Mouse (Mus musculus): Measurements from ENCODE around the gene St6galnac4. TPM values are rescaled to one million over a fixed set of nuclear protein-coding genes. Genes with fewer than 3 reads are reported as not detected.
A peak's percentile ranks its signal among the peaks of the same experiment; 100 is the strongest.

Gene St6galnac4
- polyA plus RNA-seq, 1 experiment from 2014 or later, result 14.1 TPM

DNA sequence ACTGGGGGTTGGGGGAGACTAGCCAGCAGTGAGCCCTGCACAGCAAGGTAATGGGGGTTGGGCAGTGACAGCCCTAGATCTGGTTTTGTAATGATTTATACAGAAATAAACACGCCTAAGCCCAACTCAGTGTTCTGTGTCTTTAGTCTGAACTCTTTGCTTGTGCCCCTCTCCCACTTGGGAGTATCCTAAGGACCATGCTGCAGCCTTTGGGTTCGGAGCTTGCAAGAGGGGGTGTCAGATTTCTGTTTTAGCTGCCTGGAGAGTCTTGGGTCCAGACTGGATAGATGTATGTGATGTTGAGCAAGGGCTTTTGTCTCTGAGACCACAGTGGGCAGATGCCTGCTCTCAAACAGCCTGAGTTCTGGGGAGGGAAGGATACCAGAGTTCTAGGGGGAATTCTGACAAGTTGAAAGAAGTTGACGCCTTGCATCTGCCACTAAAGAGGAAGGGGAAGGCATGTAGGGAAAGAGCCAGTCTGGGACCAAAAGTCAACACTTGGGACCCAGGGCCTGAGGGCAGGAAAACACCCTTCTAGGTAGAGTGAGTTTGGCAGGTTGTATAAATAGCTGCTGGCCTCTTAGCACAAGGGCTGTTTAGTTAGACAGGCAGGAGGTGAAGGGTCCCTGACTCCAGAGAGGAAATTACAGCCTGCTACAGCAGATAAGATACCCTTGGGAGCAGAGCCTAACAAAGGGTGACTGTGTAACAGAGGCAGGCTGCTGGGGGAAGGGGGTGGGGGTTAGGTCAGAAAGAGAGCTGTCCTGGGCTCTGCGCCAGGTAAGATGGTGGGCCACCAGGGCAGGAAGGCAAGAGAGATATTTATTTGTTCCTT lies 34.0 kb downstream of the St6galnac4 start:
- 37% methylated on average over 4 of the region's 4 CpGs for WGBS (ENCODE audit: insufficient replicate concordance)
- peak; percentile 67 for ATAC-seq (ENCODE audit: low read depth)
- Histone ChIP-seq H3K4me1 (replicated peaks) (peaks cover 47% of the 10 kb centered on the region), H3K36me3 (peaks cover 39% of the 10 kb centered on the region), H3K4me3 (replicated peaks) (no peak overlapping the region), H3K9me3 (replicated peaks) (no peaks in the 10 kb centered on the region), H3K27ac (peak overlapping the region; percentile 67), H3K9ac (no peak overlapping the region), H3K4me2 (no peak overlapping the region), H3K27me3 (no peaks in the 10 kb centered on the region)
- no peak for DNase-seq

DNA sequence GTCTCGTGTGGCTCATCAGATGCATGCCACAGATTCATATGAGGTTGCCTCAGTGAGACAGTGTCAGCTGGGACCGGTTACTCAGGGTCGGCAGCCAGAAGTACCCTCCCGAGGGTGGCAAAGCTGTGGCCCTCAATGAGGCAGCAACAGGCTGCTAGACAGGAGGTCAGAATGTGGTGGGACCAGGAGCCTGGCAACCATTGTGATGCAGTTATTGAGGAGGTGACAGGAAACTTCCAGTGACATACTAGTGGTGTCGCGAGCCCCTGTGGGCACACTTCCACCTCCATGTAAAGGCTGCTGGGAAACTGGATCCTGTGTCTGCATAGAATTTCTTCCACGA lies 34.6 kb downstream of the St6galnac4 start, which contains the start of gene Ak1:
TSS of gene Ak1 (plus strand) at position 242 of the 343 bp plus-strand sequence.
- no peak within 1 kb of the TSS for H3K9ac ChIP-seq
- H3K9me3 ChIP-seq (replicated peaks), result no peaks in the 10 kb centered on the region
- H3K4me2 ChIP-seq, result no peak within 1 kb of the TSS
- peaks cover 33% of the 10 kb centered on the region for H3K36me3 ChIP-seq
- no peaks in the 10 kb centered on the region for H3K27me3 ChIP-seq
- ATAC-seq (ENCODE audit: low read depth) (no peak), DNase-seq (no peak)
- peaks cover 50% of the 10 kb centered on the region for H3K4me1 ChIP-seq (replicated peaks)
- H3K4me3 ChIP-seq (replicated peaks), result no peak within 1 kb of the TSS
- H3K27ac ChIP-seq, result peak within 1 kb of the TSS; percentile 67
- WGBS (ENCODE audit: insufficient replicate concordance), result 46% methylated on average over 7 of the region's 7 CpGs

DNA sequence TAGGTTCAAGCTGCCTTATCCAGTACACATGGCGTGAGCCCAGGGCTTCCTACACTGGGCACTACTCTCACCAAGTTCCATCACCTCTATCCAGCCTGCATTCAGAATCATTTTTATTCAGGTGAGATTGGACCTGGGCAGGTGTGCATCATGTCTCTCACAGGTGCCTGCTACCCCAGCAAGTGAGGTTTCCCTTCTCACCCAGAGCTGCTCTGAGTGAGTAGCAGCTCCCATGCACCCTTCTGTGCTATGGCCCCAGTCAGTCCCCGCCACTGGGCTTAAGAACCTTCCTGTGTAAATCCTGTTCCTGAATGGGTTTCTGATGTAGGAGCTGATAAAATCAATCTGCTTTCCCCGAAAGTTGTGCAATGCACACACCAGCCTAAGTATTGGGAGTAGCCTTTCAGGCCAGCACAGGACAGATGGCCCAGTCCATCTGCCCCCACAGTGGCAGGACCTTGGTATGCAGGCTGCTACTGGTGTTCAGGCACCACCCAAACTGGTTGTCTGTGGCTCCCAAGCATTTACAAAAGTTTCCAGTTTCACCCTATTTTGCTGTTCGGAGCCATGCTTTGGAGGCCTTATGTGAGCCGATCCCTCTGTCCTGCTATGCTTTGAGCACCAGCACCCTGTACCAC lies 37.3 kb downstream of the St6galnac4 start:
- no peaks in the 10 kb centered on the region for H3K27me3 ChIP-seq
- H3K4me2 ChIP-seq, result no peak overlapping the region
- ATAC-seq (ENCODE audit: low read depth), result no peak
- peaks cover 53% of the 10 kb centered on the region for H3K4me1 ChIP-seq (replicated peaks)
- no peak for DNase-seq
- no peaks in the 10 kb centered on the region for H3K9me3 ChIP-seq (replicated peaks)
- no peak overlapping the region for H3K9ac ChIP-seq
- WGBS (ENCODE audit: insufficient replicate concordance), result 57% methylated on average over 5 of the region's 5 CpGs
- H3K36me3 ChIP-seq, result peaks cover 8% of the 10 kb centered on the region
- no peak overlapping the region for H3K4me3 ChIP-seq (replicated peaks)
- no peak overlapping the region for H3K27ac ChIP-seq

DNA sequence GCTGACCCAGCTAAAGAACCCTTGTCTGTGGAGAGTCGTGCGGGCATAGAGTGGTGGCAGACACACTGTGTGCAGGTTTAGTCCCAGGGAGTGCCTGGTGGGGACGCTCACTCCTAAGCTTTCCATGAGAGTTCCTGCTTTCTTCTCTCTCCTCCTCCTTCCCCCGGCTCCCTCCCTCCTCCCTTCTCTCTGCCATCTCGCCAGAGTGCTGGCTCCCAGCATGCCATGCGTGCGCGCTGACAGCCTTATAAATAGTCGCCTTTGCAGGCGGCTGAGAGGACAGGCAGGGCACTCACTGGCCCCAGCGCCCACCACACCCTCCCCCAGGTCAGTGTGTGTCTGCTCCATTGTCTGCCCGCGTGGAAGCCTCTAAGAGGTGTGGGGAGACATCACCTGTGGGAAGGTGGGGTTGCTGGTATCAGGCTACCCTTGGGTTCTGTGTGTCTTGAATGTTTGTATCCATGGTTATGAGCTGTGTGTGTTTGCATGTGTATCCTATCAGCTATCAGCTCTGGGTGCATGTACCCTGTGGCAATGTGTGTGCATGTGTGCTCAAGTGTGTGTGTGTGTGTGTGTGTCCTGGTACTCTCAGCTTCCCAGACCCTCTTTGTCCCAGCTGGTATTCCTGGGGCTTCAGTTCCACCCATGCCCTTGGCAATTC lies 38.4 kb downstream of the St6galnac4 start:
- H3K4me2 ChIP-seq, result peak overlapping the region; percentile 52
- H3K9me3 ChIP-seq (replicated peaks), result no peaks in the 10 kb centered on the region
- no peaks in the 10 kb centered on the region for H3K27me3 ChIP-seq
- H3K4me3 ChIP-seq (replicated peaks), result peak overlapping the region; percentile 25; the same call in 1 of the 2 replicates
- DNase-seq, result no peak
- peak overlapping the region; percentile 52 for H3K9ac ChIP-seq
- no peaks in the 10 kb centered on the region for H3K36me3 ChIP-seq
- no peak for ATAC-seq (ENCODE audit: low read depth)
- H3K27ac ChIP-seq, result no peak overlapping the region
- 4% methylated on average over 13 of the region's 13 CpGs for WGBS (ENCODE audit: insufficient replicate concordance)
- H3K4me1 ChIP-seq (replicated peaks), result peaks cover 43% of the 10 kb centered on the region

DNA sequence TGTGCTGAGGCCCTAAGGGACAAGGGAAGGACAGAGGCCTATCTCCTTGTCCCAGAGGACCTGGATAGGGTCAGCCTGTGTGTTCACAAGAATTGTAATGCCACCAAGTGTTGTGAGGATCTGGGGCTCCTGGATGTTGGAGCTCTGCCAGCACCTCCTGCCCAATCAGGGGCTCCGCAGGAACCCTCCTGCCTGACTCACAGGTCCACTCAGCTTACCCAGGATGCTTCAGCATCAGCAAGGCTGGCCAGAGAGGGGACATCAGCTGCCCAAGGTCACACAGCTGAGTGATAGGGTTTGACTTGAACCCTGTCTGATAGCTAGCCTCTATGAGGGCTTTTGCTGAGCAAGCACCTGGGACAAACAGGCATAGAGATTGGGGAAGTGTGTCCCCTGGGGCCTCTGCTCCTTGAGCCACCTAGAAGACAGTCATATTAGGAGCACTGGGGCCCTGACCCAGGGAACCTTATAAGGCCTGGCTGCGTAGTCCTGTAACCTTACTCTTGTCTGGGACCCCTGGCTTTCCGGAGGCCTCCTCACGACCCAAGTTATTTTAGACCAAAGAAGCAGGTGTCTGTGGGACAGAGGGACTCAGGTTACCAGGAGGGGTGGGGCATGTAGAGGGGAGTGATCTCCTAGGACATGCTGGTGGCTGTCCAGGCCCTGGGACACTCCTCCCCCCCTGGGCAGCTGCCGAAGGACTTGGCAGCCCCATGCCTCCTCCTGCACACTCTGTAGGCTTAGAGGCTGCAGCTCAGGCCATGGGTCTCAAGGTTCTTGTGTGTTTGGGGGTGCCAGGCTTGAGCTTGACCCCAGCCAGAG lies 39.2 kb downstream of the St6galnac4 start:
- H3K4me3 ChIP-seq (replicated peaks), result no peak overlapping the region
- H3K4me1 ChIP-seq (replicated peaks), result peaks cover 36% of the 10 kb centered on the region
- ATAC-seq (ENCODE audit: low read depth), result no peak

DNA sequence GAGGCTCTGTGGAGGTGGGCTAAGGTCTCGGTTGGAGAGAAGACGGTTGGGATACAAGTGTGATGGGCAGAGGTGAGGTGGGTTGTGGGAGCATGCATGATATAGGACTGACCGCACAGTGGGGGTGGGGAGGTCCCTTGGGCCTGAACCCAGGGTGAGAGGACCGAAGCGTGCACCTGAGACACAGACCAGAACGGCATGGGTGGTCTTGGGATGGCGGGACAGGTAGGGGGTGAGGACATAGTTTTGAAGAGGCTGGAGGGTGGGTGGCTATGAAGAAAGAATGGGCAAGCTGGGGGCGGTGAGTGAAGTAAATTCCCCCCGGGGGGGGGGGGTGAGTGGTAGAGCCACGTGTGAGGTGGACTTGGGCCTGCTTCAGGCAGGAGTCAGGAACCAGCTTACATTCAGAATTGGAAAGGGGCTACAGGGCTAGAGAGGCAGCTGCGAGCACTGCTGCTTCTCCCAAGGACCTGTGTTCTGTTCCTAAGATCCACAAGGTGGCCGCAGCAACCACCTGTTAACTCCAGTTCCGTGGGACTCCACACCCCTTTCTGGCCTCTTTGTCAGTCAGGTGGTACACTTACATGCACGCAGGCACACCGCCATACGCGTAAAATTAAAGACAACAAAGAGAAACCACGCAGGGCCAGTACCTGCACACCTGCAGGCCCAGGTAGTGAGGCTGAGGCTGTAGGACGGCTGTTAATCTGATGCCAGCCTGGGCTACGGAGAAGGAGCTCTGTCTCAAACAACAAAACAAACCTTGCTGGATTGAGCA lies 40.6 kb downstream of the St6galnac4 start:
- no peak overlapping the region for H3K9ac ChIP-seq
- no peaks in the 10 kb centered on the region for H3K36me3 ChIP-seq
- H3K27ac ChIP-seq, result no peak overlapping the region
- no peaks in the 10 kb centered on the region for H3K27me3 ChIP-seq
- ATAC-seq (ENCODE audit: low read depth), result no peak
- no peak for DNase-seq
- no peaks in the 10 kb centered on the region for H3K9me3 ChIP-seq (replicated peaks)
- no peak overlapping the region for H3K4me3 ChIP-seq (replicated peaks)
- H3K4me1 ChIP-seq (replicated peaks), result peaks cover 26% of the 10 kb centered on the region
- 79% methylated on average over 20 of the region's 20 CpGs for WGBS (ENCODE audit: insufficient replicate concordance)
- H3K4me2 ChIP-seq, result no peak overlapping the region

More for the DNA sequence above, 39.2 kb downstream of the St6galnac4 start:
- DNase-seq, result no peak
- Histone ChIP-seq H3K4me2 (peak overlapping the region; percentile 52), H3K27me3 (no peaks in the 10 kb centered on the region), H3K27ac (no peak overlapping the region), H3K36me3 (no peaks in the 10 kb centered on the region), H3K9ac (no peak overlapping the region), H3K9me3 (replicated peaks) (no peaks in the 10 kb centered on the region)
- WGBS (ENCODE audit: insufficient replicate concordance), result 67% methylated on average over 5 of the region's 5 CpGs

DNA sequence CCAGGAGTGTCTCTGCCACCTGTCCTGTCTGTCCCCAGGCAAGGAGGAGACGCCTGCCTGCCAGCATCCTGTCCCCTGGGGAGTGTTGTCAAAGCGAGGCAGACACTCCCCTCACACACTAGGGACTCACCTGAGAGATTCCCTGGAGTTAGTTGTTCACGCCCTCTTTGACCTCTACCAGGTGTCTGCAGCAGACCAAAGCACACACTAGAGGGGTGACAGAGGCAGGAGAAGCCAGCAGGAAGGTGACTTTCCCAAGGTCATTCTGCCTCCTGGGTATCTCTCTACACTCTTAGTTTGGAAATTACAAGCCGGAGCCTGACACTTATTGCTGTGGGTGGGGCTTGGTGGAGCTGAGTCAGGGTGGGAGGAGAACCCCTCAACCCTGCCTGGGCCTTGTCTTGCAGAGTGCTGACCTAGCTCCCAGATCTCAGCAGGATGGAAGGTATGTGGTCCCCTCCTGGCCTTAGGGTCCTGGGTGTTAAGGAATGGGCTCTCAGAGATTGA lies 41.2 kb downstream of the St6galnac4 start:
- H3K4me3 ChIP-seq (replicated peaks), result no peak overlapping the region
- ATAC-seq (ENCODE audit: low read depth) (no peak), DNase-seq (no peak)
- H3K9ac ChIP-seq, result no peak overlapping the region
- H3K9me3 ChIP-seq (replicated peaks), result no peaks in the 10 kb centered on the region
- H3K27me3 ChIP-seq, result no peaks in the 10 kb centered on the region
- H3K36me3 ChIP-seq, result no peaks in the 10 kb centered on the region
- H3K4me1 ChIP-seq (replicated peaks), result peaks cover 26% of the 10 kb centered on the region
- H3K4me2 ChIP-seq, result no peak overlapping the region
- no peak overlapping the region for H3K27ac ChIP-seq
- WGBS (ENCODE audit: insufficient replicate concordance), result 59% methylated on average over 4 of the region's 4 CpGs

DNA sequence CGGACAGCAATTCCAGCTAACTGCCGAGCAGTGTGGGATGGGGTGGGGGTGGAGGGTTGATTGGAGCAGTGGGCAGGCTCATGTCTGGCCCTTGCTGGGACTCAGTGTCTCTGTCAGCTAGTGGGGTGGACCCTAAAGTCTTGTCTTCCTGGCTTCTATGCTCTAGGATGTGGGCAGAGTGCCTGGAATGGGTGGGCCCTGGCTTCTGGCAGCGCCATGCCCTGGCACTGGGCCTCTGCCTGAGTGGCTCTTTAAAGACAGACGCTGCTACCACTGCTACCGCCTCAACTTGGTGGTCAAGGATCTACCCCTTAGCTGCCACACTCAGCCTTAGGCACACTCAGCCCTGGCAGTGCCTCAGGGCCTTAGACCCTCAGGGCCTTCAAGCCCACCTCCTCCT lies 41.8 kb downstream of the St6galnac4 start:
- H3K4me2 ChIP-seq, result no peak overlapping the region
- DNase-seq, result no peak

DNA sequence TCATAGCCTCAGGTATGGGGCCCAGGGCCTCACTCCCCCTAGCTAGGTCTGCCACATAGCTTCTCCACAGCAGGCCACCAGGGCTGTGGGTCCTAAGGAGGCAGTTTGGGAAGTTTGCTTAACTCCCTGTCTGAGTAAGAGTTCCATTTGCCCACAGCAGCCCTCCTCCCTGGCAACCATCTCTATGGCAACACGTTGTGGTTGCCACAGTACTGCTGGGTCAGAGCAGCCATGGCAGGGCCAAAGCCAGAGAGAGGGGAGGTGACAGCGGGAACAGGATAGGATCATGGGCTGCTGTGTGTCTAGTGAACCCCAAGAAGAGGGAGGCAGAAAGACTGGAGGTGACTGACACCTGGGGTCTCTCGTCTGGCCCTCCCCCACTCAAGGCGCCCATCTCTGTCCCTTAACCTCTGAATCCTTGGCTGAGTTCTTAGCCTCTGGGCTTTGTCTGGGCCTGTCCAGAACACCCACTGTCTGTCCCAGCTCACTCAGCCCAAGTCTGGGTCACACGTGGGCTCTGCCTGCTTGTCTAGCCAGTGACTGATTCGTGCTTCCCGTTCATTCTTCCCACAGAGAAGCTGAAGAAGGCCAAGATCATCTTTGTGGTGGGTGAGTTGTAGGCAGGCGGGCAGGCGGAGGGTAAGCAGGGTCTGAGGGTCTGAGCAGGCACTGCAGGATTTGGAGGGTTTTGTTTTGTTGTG lies 42.5 kb downstream of the St6galnac4 start:
- no peaks in the 10 kb centered on the region for H3K36me3 ChIP-seq
- 50% methylated on average over 9 of the region's 9 CpGs for WGBS (ENCODE audit: insufficient replicate concordance)
- H3K4me1 ChIP-seq (replicated peaks), result peaks cover 23% of the 10 kb centered on the region
- no peaks in the 10 kb centered on the region for H3K9me3 ChIP-seq (replicated peaks)
- ATAC-seq (ENCODE audit: low read depth), result no peak
- H3K4me3 ChIP-seq (replicated peaks), result no peak overlapping the region
- DNase-seq, result no peak
- no peaks in the 10 kb centered on the region for H3K27me3 ChIP-seq
- no peak overlapping the region for H3K9ac ChIP-seq
- H3K4me2 ChIP-seq, result no peak overlapping the region
- no peak overlapping the region for H3K27ac ChIP-seq

More for the DNA sequence above, 41.8 kb downstream of the St6galnac4 start:
- Histone ChIP-seq H3K27me3 (no peaks in the 10 kb centered on the region), H3K4me3 (replicated peaks) (no peak overlapping the region), H3K4me1 (replicated peaks) (peaks cover 26% of the 10 kb centered on the region), H3K9ac (no peak overlapping the region), H3K27ac (no peak overlapping the region), H3K9me3 (replicated peaks) (no peaks in the 10 kb centered on the region), H3K36me3 (no peaks in the 10 kb centered on the region)
- ATAC-seq (ENCODE audit: low read depth), result no peak
- WGBS (ENCODE audit: insufficient replicate concordance), result 71% methylated on average over 5 of the region's 5 CpGs

DNA sequence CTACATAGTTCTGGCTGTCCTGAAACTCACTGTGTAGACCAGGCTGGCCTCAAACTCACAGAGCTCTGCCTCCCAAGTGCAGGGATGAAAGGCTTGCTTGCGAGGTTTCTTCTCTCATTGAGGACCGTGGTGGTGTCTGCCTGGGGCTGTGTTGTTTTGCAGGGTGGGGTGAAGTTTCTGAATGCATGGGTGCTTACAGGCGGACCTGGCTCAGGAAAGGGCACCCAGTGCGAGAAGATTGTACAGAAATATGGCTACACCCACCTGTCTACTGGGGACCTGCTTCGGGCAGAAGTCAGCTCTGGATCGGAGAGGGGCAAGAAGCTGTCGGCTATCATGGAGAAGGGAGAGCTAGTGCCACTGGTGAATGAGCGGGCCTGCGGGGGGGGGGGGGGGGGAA lies 43.1 kb downstream of the St6galnac4 start:
- Histone ChIP-seq H3K27ac (no peak overlapping the region), H3K4me2 (no peak overlapping the region), H3K27me3 (no peaks in the 10 kb centered on the region), H3K4me1 (replicated peaks) (peaks cover 17% of the 10 kb centered on the region), H3K9me3 (replicated peaks) (no peaks in the 10 kb centered on the region), H3K36me3 (no peaks in the 10 kb centered on the region), H3K9ac (no peak overlapping the region), H3K4me3 (replicated peaks) (no peak overlapping the region)
- ATAC-seq (ENCODE audit: low read depth) (no peak), DNase-seq (no peak)
- 71% methylated on average over 8 of the region's 9 CpGs for WGBS (ENCODE audit: insufficient replicate concordance)
